Mouse (Mus musculus): ENCODE results near the gene Depdc1b. TPM values are rescaled to one million over a fixed set of nuclear protein-coding genes. Genes with fewer than 3 reads are reported as not detected.

Gene Depdc1b
- polyA plus RNA-seq (2012): 1.4 and 2.6 TPM in 2 replicates

GRCm38 (mm10) chr13:108315702-108316486, at the start of gene Depdc1b:
Depdc1b (plus strand) TSS chr13:108316332.

GRCm38 (mm10) chr13:108449116-108450097, 133.3 kb downstream of the Depdc1b start, which contains the start of gene Pde4d:
Pde4d (plus strand) TSS chr13:108449948.

Other genes starting within 250 kb of the Depdc1b start
- gene Ndufaf2, start 157.7 kb upstream of the Depdc1b start, polyA plus RNA-seq (2012): 91.0 and 124 TPM in 2 replicates
- 1.7 and 4.0 TPM in 2 replicates for gene Ercc8, start 157.6 kb upstream of the Depdc1b start, polyA plus RNA-seq (2012)
- gene Elovl7, start 101.9 kb upstream of the Depdc1b start, polyA plus RNA-seq (2012): 0.28 and 0.39 TPM in 2 replicates
- gene Pde4d, start 133.6 kb downstream of the Depdc1b start, polyA plus RNA-seq (2012): 9.0 and 13.2 TPM in 2 replicates

Data from megakaryocyte-erythroid progenitor cell, adult 5 weeks (primary cell).